Mouse (Mus musculus): Measurements from ENCODE around the gene Fbxo27.
"Not testable (repeated sequence)": the region's sequence is repeated elsewhere in the genome, so short reads cannot be mapped to it uniquely, and the experiment has no call there.

- not testable (repeated sequence) for TF ChIP-seq POLR2A (IDR thresholded peaks at IDR 0.05; ENCODE audit: low read depth, low read length); CTCF (conservative IDR thresholded peaks at IDR 0.05; ENCODE audit: insufficient read depth, insufficient read length, low read depth, low read length)
These were observed 8.7 kb downstream of the Fbxo27 start for GRCm38 (mm10) chr7:28701306-28701705.

Measured in kidney, adult 2 months (tissue).